Mouse (Mus musculus) embryonic fibroblast, embryonic 13.5 days (primary cell): ENCODE measurements at regions not wholly inside any gene's neighbourhood (a gene's known extent, or its start where the extent isn't known, plus 50 kb on each side); places are given as distances from the start of the nearest gene placed in this dataset.

ENCODE experiments used
- CTCF ChIP-seq: IDR thresholded peaks from 2 replicates; pipeline ENCODE4 v1.5.1; 2011; ENCODE audit warnings: mild to moderate bottlenecking, control low read depth, low read length, moderate library complexity, borderline replicate concordance; ENCODE audit not compliant: insufficient read depth
- POLR2A ChIP-seq: IDR thresholded peaks from 2 replicates; pipeline ENCODE4 v1.6.1; 2011; ENCODE audit warnings: low read depth, mild to moderate bottlenecking, control low read depth, low read length, moderate library complexity

- TF ChIP-seq CTCF (no peak), POLR2A (no peak)
Measured at GRCm38 (mm10) chr14:13041741-13042140, 218.9 kb upstream of the Cadps start.
